Mouse (Mus musculus) heart, postnatal 25 days (tissue): Measurements from ENCODE around the gene Gata1. TPM values are rescaled to one million over a fixed set of nuclear protein-coding genes. Genes with fewer than 3 reads are reported as not detected.
"Not testable (repeated sequence)": the region's sequence is repeated elsewhere in the genome, so short reads cannot be mapped to it uniquely, and the experiment has no call there.

Source experiments
- DNase-seq: peaks from one replicate; pipeline ENCODE4 v3.0.0; 2022; ENCODE audit warnings: low spot score
- intact Hi-C: fragments of 180-260 bp; cut with DNase I; formaldehyde crosslinking; loops from one replicate; pipeline ENCODE4 v1.15.1; 2025
- total RNA-seq, 2 experiments: library from RNA; stranded (reverse); gene quantifications; 2 replicates each; pipeline ENCODE4 v1.2.3; 2021

Gene Gata1
- total RNA-seq, result under 1 TPM in 1 of 2 experiments, not detected in 1; 0.53 TPM

- no peak for DNase-seq
- intact Hi-C loops, result no loop called here
Observed at GRCm38 (mm10) chrX:7977892-7978291, at the start of gene Gata1. Gene Gata1, minus strand, starts transcription at chrX:7978071.

DNA sequence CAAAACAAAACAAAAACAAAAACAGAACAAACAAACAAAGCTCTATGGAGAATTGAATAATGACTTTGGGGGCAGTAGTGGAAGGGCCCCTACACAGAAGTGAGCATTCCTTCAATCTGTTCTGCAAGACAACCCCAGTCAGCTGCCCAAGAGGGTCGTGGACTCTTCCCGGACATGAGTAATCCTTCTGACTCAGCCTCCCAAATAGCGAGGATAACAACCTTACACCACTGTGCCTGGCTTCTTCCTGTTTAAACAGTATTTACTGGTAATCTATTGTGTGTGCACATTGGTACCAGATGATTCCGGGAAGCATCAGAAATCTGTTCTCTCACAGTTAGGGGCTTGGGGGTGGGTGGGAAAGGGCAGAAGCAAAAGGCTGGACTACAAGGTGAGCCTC is 48.9 kb upstream of the Gata1 start:
- no peak for DNase-seq
- intact Hi-C loops, result no loop called here

- DNase-seq, result no peak
- intact Hi-C loops, result no loop called here
Observed at GRCm38 (mm10) chrX:8024795-8025194, 46.9 kb upstream of the Gata1 start.

- intact Hi-C loops, result no loop called here
- DNase-seq, result no peak
Observed at GRCm38 (mm10) chrX:8020111-8020778, 42.4 kb upstream of the Gata1 start.

- intact Hi-C loops, result no loop called here
- DNase-seq, result no peak
Observed at GRCm38 (mm10) chrX:8018286-8018685, 40.4 kb upstream of the Gata1 start, which contains the start of gene Glod5. Gene Glod5, minus strand, starts transcription at chrX:8018492.

- DNase-seq, result no peak
- intact Hi-C loops, result loop anchor here (2.0 kb wide), 2 partner anchors 100 to 162 kb away; no protein-coding TSS in a partner anchor
Observed at GRCm38 (mm10) chrX:8017142-8017541, 39.3 kb upstream of the Gata1 start.

DNA sequence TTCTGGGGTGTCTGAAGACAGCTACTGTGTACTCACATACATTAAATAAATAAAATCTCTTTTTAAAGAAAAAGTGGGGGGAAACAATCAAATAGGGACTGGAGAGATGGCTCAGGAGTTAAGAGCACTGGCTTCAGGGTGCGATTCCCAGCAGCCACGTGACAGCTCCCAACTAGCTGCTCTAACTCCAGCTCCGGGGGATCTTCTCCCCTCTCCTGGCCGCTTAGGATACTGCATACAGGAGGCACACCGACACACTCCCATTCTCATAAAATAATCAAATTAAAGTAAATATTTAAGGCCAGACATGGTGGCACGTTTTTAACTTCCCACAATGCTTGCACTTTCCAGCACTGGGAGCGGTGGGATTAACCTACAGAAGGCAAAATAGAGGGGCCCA is 37.8 kb upstream of the Gata1 start:
- intact Hi-C loops, result loop anchor here (2.0 kb wide), 2 partner anchors 99 to 161 kb away; no protein-coding TSS in a partner anchor
- DNase-seq, result not testable (repeated sequence)

DNA sequence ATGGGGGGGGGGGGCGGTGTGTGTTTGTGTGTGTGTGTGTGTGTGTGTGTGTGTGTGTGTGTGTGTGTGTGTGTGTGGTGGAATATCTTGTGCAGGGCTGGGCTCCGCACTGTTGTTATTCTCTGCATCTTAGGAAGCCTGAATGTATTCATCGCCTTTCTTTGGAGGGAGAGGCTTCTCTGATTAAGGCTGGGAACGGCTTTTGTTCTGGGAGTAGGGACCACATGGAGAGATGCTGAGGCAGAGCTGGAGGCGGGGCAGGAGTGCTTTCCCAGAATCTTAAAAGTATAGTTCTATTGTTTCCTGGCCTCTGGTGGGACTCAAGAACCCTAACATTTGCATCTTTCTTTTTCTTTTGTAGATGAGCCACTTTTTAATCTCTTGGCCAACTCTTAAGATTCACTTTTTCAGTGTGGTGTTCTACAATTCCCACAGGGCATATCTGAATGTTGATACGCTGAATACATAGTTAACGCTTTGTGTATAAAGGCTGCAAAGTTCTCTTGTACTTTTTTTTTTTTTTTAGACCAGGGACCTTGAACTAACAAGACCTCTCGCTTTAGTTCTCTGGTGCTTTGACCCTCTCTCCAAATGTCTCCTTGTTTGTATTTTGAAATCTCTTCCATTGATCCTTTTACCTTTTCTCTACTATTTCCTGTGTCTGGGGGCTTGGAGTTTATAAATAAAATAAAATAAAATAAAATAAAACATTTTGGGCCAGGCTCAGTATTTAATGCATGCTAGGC is 35.9 kb upstream of the Gata1 start:
- DNase-seq, result no peak
- intact Hi-C loops, result no loop called here

- no peak for DNase-seq
- intact Hi-C loops, result no loop called here
Observed at GRCm38 (mm10) chrX:8013157-8013556, 35.3 kb upstream of the Gata1 start.

DNA sequence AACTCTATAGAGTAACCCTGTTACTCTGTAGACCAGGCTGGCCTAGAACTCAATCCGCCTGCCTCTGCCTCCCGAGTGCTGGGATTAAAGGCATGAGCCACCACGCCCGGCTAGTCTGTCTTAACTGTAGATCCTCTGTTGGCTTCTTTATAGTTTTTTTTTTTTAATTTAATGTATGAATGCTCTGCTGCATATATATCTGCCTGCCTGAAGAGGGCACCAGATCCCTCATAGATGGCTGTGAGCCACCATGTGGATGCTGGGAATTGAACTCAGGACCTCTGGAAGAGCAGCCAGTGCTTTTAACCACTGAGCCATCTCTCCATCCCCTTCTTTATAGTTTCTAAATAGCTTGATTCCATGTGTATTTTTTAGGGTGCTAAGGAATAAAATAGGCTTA is 31.5 kb upstream of the Gata1 start:
- DNase-seq, intact Hi-C loops: not testable (repeated sequence)

DNA sequence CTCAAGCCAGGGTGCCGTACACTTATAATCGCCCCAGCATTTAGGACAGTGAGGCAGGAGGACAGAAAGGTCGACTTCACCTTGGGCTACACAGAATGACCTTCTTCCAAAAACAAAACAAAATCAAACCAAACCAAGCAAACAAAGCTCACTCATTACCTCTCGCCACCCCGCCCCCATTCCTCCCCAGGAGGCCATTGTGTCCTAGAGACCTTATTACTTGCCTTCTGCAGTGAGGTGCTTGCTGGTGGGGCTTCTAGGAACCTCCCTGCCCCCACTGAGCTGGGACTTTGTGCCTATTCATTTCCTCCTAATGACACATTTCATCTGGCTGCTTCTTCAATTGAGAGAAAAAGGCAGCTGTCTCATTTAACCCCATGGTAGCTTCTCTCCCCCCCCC is 30.7 kb upstream of the Gata1 start:
- no peak for DNase-seq
- intact Hi-C loops, result no loop called here

DNA sequence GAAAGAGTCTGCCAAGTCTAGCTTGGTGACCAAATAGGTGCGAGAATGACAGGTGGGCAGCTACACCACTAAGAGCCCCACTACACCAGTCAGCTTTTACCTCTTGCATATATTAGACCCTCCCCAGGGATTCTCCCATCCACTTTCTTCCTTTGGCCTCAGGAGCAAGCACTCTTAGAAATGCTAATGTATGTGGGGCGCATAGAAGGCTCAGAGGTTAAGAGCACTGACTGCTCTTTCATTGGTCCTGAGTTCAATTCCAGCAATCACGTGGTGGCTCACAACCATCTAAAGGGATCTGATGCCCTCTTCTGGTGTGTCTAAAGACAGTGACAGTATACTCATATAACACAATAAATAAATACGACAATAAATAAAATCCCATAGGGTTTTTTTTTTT is 25.1 kb upstream of the Gata1 start:
- intact Hi-C loops, result no loop called here
- no peak for DNase-seq

GRCm38 (mm10) chrX:8002001-8002400 is 24.1 kb upstream of the Gata1 start:
- no peak for DNase-seq
- intact Hi-C loops, result no loop called here

DNA sequence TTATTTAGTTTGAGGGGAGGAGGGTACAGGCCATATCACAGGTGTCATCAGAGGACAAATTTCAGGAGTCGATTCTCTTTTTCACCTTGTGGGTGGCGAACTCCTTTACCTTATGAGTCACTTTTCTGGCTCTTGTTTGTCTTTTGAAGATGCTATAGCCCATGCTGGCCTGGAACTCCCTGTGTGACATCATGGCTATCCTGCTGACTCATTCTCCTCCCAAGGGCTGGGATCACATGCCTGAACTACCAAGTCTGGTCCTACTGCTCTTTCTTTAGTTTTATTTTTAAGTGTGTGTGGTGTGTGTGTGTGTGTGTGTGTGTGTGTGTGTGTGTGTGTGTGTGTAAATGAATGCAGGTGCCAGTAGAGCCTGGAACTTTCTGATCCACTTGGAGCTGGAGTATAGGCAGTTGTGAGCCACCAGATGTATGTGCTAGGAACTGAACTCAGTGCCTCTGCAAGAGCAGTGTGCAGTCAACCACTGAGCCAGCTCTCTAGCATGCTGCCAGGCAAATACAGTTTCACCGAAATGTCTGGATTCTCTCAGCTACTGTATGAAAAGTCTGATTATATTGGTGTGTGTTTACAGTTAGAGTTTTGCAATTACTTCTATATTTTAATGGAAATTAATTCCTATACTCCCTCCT is 22.8 kb upstream of the Gata1 start:
- intact Hi-C loops, result no loop called here
- no peak for DNase-seq

GRCm38 (mm10) chrX:7993068-7993735 is 15.3 kb upstream of the Gata1 start:
- DNase-seq, result no peak
- intact Hi-C loops, result no loop called here

DNA sequence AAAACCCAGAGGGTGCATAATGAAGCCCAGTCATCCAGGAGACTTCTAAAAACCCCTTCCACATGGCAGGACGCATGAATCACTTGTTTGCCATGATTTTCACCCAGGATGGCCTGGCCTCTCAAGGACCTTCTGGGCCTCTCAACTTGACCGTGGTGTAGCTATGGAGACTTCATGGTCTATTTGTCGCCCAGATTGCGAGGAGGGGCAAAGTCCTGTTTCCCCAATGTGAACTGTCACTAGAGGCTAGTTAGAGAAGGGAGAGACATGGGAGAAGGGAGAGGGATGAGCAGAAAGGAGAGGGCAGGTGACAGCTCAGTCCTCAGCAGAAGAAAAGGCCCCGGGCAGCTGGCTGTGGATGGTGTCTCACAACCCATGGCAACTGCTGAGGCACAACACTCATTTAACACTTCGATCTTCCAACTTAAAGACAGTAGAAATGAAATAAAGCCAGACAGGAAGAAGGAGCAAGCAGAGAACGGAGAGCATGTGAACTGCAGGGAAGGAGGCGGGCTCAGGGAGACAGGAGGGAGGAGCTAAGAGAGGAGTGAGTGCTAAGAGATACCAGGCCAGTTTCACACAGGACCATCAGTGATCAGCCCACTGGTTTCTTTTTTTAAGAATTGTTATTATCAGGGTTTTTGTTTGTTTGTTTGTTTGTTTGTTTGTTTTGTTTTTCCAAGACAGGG is 14.7 kb upstream of the Gata1 start:
- DNase-seq, result no peak
- intact Hi-C loops, result no loop called here

DNA sequence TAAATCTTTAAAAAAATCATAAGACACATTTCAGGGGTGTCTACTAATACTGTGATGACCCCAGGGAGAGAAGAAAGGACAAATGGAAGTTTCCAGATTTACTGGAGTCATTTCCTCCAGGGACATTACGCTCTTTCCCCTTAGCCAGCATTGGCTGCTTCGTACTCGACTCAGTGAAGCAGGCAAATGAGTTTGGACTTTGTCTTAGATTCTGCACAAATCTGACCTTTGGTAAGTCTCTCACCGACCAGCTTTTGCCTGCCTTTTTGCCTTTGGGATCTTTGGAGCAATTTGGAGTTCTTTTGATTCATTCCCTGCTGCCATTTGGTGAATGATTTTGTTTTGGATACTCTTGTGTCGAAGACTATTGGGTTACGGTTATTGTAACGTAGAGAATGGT is 3.5 kb upstream of the Gata1 start:
- no peak for DNase-seq
- intact Hi-C loops, result no loop called here

DNA sequence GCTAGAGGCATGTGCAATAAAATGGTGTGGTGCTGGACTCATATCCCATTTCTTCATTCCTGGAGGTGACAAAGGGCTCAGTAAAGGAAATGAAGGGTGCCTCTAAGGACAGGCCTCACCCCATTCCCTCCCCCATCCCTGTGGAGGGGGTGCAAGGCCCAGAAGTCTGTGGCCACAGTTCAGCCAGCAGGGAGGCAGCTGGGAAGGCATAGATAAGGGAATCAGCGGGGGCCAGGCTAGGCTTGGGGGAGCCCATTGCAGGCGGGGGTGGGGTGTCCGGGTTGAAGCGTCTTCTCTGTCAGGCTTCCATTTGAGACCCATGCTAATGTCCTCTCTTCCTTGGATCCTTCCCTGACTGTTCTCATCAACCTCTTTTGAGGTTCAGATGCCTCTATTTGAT is 6.6 kb downstream of the Gata1 start:
- no peak for DNase-seq
- intact Hi-C loops, result no loop called here

DNA sequence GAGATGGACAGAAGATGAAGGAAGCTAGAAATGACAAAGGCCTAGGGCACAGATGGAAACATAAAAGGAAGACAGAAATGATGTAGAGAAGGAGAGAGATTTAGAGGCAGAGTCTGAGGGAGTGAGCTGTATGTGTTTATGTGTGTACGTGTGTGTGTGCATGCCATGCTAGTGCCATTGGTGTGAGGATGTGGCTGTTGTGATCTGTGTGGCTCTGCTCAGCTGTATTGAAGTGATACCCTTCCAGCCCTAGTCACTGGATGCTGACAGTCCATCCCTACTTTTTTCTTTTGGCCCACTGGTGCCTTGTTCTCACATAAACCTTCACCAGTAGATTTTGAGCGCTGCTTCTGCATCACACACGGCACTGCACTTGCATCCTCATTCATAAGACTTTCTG is 9.0 kb downstream of the Gata1 start:
- no peak for DNase-seq
- intact Hi-C loops, result loop anchor here (5.0 kb wide), 1 partner anchor 98 kb away; no protein-coding TSS in a partner anchor

DNA sequence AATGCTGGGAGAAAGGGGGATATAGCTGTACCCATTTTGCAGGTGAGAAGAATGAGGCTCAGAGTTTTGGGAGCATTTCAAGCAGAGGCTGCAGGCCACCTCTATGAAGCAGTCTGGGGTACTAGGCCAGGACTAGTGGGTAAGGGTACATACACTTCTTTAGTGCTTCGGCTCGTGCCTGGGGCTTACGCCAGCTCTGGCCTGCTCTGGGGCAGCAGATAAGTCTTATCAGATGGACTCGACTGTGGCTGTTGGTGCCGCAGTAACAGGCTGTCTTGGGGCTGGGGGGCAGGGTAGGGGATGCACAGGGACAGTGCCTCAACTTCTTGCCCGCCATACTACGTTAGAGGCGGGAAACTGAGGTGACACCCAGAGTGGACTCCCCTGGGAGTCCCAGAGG is 9.6 kb downstream of the Gata1 start:
- no peak for DNase-seq
- intact Hi-C loops, result loop anchor here (5.0 kb wide), 1 partner anchor 99 kb away; no protein-coding TSS in a partner anchor
